Mouse (Mus musculus) limb, embryonic 10.5 days (tissue): Measurements from ENCODE around the gene Robo1. TPM values are rescaled to one million over a fixed set of nuclear protein-coding genes. Genes with fewer than 3 reads are reported as not detected.
A peak's percentile ranks its signal among the peaks of the same experiment; 100 is the strongest.

Experiments
- DNase-seq: peaks from one replicate; pipeline ENCODE4 v3.0.0-alpha.2; 2017; ENCODE audit warnings: low spot score
- H3K27ac ChIP-seq: fragments of 300-500 bp; sonication (generic); 2 replicates; pipeline ENCODE4 v1.5.1; 2016; ENCODE audit warnings: mild to moderate bottlenecking
- H3K27me3 ChIP-seq: fragments of 300-500 bp; sonication (generic); 2 replicates; pipeline ENCODE4 v1.6.1; 2016; ENCODE audit warnings: low read depth, mild to moderate bottlenecking; ENCODE audit not compliant: poor library complexity, severe bottlenecking
- H3K36me3 ChIP-seq: fragments of 300-500 bp; sonication (generic); 2 replicates; pipeline ENCODE4 v1.6.1; 2016; ENCODE audit warnings: mild to moderate bottlenecking, moderate library complexity
- H3K4me1 ChIP-seq: fragments of 300-500 bp; sonication (generic); 2 replicates; pipeline ENCODE4 v1.6.1; 2016
- H3K4me3 ChIP-seq: fragments of 300-500 bp; sonication (generic); 2 replicates; pipeline ENCODE4 v1.5.1; 2016; ENCODE audit warnings: mild to moderate bottlenecking, moderate library complexity
- H3K9me3 ChIP-seq: fragments of 300-500 bp; sonication (generic); replicated peaks from 2 replicates; pipeline ENCODE4 v1.6.1; 2016; ENCODE audit warnings: mild to moderate bottlenecking
- WGBS: fragments of 180-500 bp; shearing (Covaris S2); methylation state at CpG from one replicate; pipeline ENCODE4 v1.1.7; 2016; 5-methylcytosine and 5-hydroxymethylcytosine counted together
- polyA plus RNA-seq: library from polyadenylated mRNA; unstranded; fragments of >200 nt; fragmentation: Nextera tagmentation; extraction: Ambion mirVana; gene quantifications from 2 replicates; pipeline ENCODE4 v1.2.1, GENCODE M21; 2016

Robo1 gene
- polyA plus RNA-seq, 1 experiment from 2014 or later = 42.1 TPM

DNA sequence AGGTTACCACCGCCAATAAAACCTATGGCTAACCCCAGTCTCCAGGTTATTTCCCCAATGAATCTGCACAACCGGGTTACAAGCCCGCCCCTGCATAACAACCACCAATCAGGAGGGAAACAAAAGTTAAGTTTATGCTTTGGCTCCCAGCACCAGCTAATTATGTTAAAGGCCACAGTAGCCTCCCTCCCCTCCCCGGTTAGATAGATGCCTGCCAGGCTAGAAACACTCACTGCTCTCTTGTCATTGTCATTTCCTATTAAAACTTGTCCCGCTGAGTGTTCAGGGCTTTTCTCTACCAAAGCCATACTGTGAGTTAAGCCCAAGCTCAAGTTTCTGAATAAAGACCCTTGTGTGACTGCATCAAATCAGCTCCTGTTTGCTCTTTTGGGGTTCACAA is 90.7 kb downstream of the Robo1 start:
- no peaks in the 10 kb centered on the region for H3K27me3 ChIP-seq
- no peaks in the 10 kb centered on the region for H3K36me3 ChIP-seq
- no peak for DNase-seq
- H3K27ac ChIP-seq = no peak overlapping the region
- peaks cover 9% of the 10 kb centered on the region for H3K4me1 ChIP-seq
- 48% methylated on average over 5 of the region's 5 CpGs for WGBS
- H3K4me3 ChIP-seq = no peak overlapping the region
- no peaks in the 10 kb centered on the region for H3K9me3 ChIP-seq

DNA sequence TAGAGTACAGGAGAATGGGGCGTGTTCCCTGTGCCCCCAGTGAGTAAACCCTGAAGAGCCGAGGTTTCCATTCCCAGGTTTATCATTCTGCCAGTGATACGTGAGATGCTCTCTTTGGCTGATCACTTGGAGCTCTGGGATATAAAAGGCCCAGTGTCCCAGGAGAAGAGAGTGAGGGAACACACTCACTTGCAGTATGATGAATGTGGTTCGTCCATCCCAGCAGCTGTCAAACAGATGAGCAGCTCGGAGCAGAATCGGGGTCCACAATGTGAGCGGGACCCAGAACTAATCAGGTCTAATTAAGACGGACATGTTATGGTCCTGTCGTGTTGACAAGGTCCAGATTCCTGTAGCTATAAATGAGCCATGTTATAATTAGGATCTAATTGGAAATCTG is 94.3 kb downstream of the Robo1 start:
- H3K4me1 ChIP-seq = peaks cover 9% of the 10 kb centered on the region
- DNase-seq = no peak
- no peaks in the 10 kb centered on the region for H3K27me3 ChIP-seq
- no peaks in the 10 kb centered on the region for H3K9me3 ChIP-seq
- H3K4me3 ChIP-seq = no peak overlapping the region
- 36% methylated on average over 9 of the region's 9 CpGs for WGBS
- H3K36me3 ChIP-seq = no peaks in the 10 kb centered on the region
- no peak overlapping the region for H3K27ac ChIP-seq

DNA sequence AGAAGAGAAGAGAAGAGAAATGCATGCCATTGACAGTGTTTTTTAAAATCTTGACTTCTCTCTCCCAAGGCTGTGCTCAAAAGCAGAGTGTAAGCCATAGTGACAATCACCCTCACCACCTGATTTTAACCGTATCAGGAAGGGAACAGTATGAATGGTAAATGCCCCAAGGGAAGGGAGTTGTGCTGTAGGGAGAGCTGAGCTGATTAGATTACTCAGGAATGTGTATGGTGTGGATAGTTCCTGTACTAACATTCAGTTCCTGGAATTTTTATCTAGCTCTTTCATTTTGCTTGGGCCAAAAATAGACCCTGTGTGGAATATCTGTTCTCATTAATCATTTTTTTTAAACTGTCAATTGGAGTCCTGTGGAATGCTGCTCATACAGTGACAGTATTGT is 101.7 kb downstream of the Robo1 start:
- WGBS = 76% methylated on average over 1 of the region's 1 CpGs
- Histone ChIP-seq H3K4me3 (no peak overlapping the region), H3K36me3 (no peaks in the 10 kb centered on the region), H3K4me1 (peaks cover 16% of the 10 kb centered on the region), H3K27ac (no peak overlapping the region), H3K9me3 (no peaks in the 10 kb centered on the region), H3K27me3 (no peaks in the 10 kb centered on the region)
- no peak for DNase-seq

DNA sequence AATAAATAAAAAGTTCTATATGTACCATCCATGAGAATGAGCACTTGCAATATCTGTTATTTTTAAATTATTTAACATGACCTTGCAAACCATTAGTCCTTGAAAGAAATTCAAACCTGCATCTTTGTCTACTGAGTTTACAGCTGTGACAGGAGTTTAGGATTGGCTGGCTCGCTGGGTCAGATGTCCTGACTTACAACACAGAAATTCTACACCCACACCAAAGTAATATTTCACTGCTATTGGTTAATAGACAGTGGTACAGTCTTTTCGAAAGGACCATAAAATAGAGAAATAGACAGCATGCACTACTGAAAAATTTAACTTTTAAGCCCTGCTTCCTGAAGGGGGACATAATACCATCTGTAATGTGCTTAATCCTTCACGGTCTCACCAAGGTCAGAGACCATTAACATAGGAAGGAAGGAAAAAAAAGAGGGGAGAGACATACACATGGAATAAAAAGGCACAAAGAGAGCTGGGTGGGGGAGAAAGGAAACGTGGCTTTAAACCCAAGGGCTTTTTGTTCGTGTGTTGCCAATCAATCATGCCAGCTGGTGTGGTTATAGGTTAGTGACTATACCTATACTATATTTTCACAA is 103.7 kb downstream of the Robo1 start:
- DNase-seq = no peak
- no peaks in the 10 kb centered on the region for H3K9me3 ChIP-seq
- H3K36me3 ChIP-seq = no peaks in the 10 kb centered on the region
- H3K4me1 ChIP-seq = peaks cover 16% of the 10 kb centered on the region
- no peaks in the 10 kb centered on the region for H3K27me3 ChIP-seq
- WGBS = 51% methylated on average over 5 of the region's 5 CpGs
- H3K4me3 ChIP-seq = no peak overlapping the region
- no peak overlapping the region for H3K27ac ChIP-seq

DNA sequence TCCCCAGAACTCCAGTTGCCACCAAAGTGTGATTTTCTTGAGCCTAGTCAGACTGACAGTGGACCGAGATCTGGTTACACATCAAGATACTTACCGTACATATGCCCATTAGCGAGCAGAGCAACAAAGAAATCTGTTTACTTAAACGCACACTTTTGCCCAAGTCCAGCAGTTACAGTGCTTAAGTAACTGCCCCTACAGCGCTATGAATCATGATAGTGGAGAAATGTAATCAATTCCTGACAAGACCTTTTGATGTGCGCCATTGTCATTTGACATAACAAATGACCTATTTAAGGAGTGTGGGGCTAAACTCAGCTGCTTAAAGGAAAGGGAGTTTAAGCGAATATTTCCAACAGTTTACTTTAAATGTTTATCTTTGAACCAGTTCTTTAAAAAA is 104.8 kb downstream of the Robo1 start:
- no peaks in the 10 kb centered on the region for H3K9me3 ChIP-seq
- H3K4me3 ChIP-seq = no peak overlapping the region
- DNase-seq = no peak
- no peaks in the 10 kb centered on the region for H3K27me3 ChIP-seq
- 49% methylated on average over 7 of the region's 7 CpGs for WGBS
- no peaks in the 10 kb centered on the region for H3K36me3 ChIP-seq
- H3K27ac ChIP-seq = no peak overlapping the region
- peaks cover 16% of the 10 kb centered on the region for H3K4me1 ChIP-seq

DNA sequence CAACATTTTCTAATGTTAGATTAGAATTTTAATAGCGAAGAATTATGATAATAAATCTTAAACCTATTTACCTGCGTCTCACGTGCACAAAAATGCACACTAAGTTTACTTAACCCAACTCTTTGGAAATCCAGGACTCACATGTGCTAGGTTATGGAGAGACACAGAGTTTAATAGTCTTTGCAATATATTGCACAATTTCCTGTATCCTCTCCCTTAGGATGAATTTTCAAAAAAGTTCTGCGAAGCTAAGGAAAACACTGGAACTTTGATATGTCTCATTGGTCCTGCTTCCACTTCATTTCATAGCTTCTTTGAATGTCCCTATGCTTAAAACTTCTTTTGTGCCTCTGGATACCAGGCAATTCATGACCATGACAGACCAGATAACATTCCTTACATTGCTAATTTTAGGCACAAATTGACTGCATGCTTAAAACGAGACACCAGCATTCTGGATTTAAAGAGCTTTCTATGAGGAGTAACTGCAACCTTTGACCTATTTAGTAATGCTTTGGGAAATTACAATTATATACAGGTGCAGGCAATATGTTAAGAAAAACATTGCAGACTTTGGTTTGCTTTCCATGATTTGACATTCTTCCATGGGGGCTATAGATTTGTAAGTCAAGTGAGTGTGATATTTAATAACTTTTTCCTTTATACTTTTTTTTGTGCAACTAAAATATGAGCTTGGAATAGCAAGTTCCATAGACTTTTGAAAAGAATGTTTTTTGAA is 111.4 kb downstream of the Robo1 start:
- no peaks in the 10 kb centered on the region for H3K4me1 ChIP-seq
- no peak overlapping the region for H3K27ac ChIP-seq
- WGBS = 76% methylated on average over 5 of the region's 5 CpGs
- no peaks in the 10 kb centered on the region for H3K9me3 ChIP-seq
- no peaks in the 10 kb centered on the region for H3K27me3 ChIP-seq
- no peaks in the 10 kb centered on the region for H3K36me3 ChIP-seq
- H3K4me3 ChIP-seq = no peak overlapping the region
- no peak for DNase-seq

DNA sequence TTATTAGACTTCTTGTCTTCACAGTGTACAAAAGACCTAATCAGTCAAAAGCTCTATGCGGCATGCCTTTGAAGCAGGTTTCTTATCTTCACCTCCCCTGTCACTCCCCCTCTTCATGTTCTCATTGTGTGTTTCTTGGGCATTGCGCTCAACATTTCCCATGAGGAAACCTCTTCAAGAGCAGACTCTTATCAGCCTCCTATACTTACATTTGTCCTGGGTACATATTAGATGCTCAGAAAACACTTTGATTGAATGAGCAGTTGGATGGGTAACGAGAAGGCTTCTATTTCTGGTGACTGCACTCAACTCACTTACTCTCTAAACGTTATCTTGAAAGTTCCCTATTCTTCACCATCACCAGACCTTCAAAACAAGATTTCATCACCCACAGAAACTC is 114.3 kb downstream of the Robo1 start:
- WGBS = 73% methylated on average over 4 of the region's 4 CpGs
- Histone ChIP-seq H3K4me1 (no peaks in the 10 kb centered on the region), H3K36me3 (no peaks in the 10 kb centered on the region), H3K27ac (no peak overlapping the region), H3K4me3 (no peak overlapping the region), H3K9me3 (no peaks in the 10 kb centered on the region), H3K27me3 (no peaks in the 10 kb centered on the region)
- no peak for DNase-seq

DNA sequence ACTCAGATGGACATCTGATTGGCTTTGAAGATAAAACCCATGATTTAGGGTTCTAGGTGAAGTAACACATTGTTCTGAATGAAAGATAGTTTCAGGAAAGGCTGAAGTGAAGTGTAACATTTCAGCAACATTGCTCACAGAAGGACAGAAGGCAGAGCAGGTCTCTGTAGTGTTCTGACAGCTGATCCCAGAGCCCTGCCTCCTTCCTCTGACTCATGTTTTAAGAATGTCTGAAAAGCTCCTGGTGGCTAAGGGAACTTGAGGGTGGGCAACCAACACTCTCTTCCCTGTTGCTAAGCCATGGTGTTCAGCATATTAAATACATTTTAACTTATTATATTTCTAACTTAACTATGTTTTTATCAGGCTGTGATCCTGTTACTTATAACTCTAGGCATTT is 126.3 kb downstream of the Robo1 start:
- DNase-seq = no peak
- H3K4me3 ChIP-seq = no peak overlapping the region
- H3K27me3 ChIP-seq = no peaks in the 10 kb centered on the region
- no peaks in the 10 kb centered on the region for H3K9me3 ChIP-seq
- no peak overlapping the region for H3K27ac ChIP-seq
- peaks cover 3% of the 10 kb centered on the region; the same call in 1 of the 2 replicates for H3K4me1 ChIP-seq
- H3K36me3 ChIP-seq = no peaks in the 10 kb centered on the region

DNA sequence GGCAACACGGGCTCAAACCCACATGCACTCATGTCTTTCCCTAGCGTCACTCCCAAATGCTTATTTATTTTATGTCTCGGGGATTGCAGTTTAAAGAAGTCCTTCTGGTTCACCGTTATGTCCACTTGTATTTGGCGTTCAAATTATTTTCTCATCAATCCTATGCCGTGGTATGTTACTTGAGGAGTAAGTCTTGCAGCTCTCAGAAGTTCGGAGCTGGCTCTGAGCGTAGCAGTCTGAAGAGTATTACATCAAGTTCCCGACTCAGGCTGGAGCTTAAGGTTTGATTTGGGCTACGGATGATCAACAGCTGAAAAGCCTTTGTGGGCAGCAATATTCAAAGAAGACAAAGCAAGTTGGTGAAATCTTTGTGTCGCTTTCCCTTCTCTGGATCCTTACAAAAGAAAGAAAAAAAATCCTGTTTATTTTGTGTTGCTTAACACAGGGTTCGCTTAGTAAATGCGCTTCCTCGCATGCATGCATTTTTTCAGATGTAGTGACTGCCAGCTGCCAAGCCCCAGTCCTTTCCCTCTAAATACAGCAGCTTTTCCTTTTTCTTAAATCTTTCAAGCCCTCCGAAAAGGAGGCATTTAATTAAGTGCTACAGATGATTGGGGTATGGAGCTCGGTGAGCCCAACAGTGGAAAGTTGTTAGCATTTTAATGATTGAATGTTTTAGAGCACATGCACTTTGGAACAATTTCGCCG is 136.5 kb downstream of the Robo1 start:
- Histone ChIP-seq H3K4me3 (no peak overlapping the region), H3K27ac (no peak overlapping the region), H3K27me3 (no peaks in the 10 kb centered on the region), H3K9me3 (no peaks in the 10 kb centered on the region), H3K4me1 (0 out of 2 replicates have a peak, but pooled peaks cover 4% of the 10 kb centered on the region), H3K36me3 (no peaks in the 10 kb centered on the region)
- DNase-seq = no peak
- WGBS = 80% methylated on average over 18 of the region's 18 CpGs

DNA sequence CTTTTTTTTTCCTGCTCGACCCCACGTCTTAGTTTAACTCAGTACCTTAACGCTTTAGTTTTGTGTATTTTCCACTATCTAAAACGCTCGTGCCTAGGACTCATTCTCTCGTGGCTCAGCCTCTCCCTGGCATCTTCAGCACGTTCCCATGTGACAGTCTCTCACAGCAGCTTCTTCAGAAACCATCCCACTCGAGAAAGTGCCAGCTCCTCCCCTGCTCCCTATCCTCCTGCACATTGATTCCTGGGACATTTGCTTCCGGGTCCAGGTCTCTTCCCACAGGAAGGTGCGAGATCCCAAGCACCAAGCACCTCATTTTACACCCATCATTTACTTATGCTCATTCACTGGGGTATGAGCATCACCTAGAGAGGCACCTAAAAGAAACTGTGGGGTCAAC is 150.0 kb downstream of the Robo1 start:
- Histone ChIP-seq H3K36me3 (no peaks in the 10 kb centered on the region), H3K27ac (no peak overlapping the region), H3K9me3 (no peaks in the 10 kb centered on the region), H3K4me1 (peaks cover 11% of the 10 kb centered on the region), H3K27me3 (no peaks in the 10 kb centered on the region), H3K4me3 (no peak overlapping the region)
- no peak for DNase-seq
- 47% methylated on average over 10 of the region's 10 CpGs for WGBS

DNA sequence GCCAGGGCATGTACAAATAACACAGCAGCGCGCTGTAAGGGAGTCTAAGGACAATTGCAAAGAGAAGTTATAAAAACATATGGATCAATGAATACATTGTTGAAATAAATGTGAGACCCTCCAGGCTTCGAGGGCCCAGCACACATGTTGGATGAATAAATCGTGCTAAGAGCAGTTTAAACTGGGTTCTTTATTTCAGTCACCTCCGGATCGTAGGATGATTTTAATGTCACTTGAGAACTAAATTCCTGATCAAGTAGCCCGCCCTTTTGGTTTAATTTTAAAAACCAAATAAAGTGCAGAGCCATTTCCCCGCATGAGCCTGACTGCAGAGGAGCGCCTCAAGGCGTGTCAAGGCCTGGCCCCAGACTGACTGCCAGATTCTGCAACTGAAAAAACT is 150.5 kb downstream of the Robo1 start:
- H3K27me3 ChIP-seq = no peaks in the 10 kb centered on the region
- H3K4me1 ChIP-seq = peaks cover 11% of the 10 kb centered on the region
- no peaks in the 10 kb centered on the region for H3K36me3 ChIP-seq
- no peak for DNase-seq
- 0 out of 2 replicates have a peak overlapping the region, but pooled peaks have one; percentile 14 for H3K27ac ChIP-seq
- no peaks in the 10 kb centered on the region for H3K9me3 ChIP-seq
- 59% methylated on average over 10 of the region's 10 CpGs for WGBS
- H3K4me3 ChIP-seq = no peak overlapping the region

DNA sequence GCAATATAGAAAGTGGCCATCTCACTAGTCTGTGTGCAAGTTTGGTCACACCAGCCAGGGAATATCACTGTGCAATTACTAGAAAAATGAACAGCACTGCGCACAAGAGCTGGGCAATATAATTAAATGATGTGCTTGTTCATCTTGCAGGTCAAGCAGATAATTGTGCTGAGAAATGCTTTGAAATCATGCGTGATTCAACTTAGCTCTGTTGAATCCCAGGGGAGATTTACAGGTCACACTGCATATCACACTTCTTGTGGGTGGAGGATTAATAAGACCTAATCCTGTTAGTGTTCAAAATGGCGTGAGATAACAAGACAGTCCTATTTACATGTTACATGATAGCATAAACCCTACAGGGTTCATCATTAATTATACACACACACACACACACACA is 157.6 kb downstream of the Robo1 start:
- 0 out of 2 replicates have a peak, but pooled peaks cover 4% of the 10 kb centered on the region for H3K4me1 ChIP-seq
- no peaks in the 10 kb centered on the region for H3K27me3 ChIP-seq
- WGBS = 85% methylated on average over 3 of the region's 3 CpGs
- no peak overlapping the region for H3K27ac ChIP-seq
- no peaks in the 10 kb centered on the region for H3K36me3 ChIP-seq
- DNase-seq = no peak
- no peaks in the 10 kb centered on the region for H3K9me3 ChIP-seq
- H3K4me3 ChIP-seq = no peak overlapping the region

DNA sequence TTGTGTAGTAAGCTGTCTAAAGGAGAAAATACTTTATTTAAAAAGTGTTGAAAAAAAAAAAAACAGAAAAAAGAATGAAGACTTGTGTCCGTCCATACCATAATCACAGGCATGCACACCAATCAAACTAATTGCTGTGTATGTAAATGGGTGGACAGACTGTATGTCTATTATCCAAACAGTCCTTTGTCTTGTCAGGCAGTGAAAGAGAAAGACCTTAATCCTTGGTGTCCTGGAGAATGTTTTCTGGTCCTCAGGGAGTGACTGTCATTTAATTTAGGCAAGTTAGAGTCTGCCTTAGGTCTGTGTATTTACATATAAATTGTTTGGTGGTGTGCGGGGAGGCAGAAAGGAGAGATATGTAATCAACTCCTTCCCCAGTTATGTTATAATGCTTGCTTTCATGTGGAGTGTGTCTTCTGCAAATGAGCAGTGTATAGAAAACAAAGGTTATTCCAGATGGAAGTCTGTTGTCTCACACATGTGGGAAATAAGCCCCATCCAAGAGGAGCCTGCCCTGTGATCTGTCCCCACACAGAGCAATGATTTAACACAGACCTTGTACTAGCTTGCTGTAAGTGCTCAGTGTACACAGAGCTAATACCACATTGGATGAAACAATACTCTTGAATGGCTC is 162.0 kb downstream of the Robo1 start:
- Histone ChIP-seq H3K27me3 (no peaks in the 10 kb centered on the region), H3K27ac (no peak overlapping the region), H3K36me3 (no peaks in the 10 kb centered on the region), H3K4me1 (0 out of 2 replicates have a peak, but pooled peaks cover 4% of the 10 kb centered on the region), H3K4me3 (no peak overlapping the region), H3K9me3 (no peaks in the 10 kb centered on the region)
- DNase-seq = no peak
- 73% methylated on average over 2 of the region's 2 CpGs for WGBS
